ENCODE assay signal across 8 mouse cellular contexts in the genomic region with DNA sequence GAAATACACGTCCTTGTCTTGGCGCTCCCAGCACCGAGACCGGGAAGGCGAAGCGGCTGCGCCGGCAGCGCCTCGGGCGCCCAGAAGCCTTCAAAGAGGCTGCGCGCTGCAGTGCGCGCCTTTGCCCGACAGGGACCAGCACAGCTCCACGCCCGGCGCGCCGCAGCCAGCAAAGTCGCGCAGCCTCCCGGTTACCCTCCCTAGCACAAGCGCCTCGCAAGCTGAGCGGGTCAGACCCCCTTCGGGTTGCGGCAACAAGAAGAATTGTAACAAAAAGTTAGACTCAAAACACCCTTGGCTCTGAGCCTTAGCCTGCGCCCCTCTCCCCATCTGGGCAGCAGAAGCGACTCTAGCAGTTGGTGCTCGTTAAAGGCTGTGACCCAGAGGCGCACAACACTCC. TPM values are rescaled to one million over a fixed set of nuclear protein-coding genes. Genes with fewer than 3 reads are reported as not detected.
DNase-seq lines count a peak whose midpoint lies in the region; ATAC-seq and TF ChIP-seq lines count a peak whose summit lies in the region.

No protein-coding gene starts in this region.

- H3K27ac ChIP-seq in forebrain, embryonic 13.5 days, result no peak overlapping the region
- no peak overlapping the region for H3K27ac ChIP-seq in lung, embryonic 15.5 days

- no peaks in the 10 kb centered on the region for H3K36me3 ChIP-seq in forebrain, embryonic 13.5 days (ENCODE audit: poor library complexity, severe bottlenecking)
- H3K36me3 ChIP-seq in lung, embryonic 15.5 days, result no peaks in the 10 kb centered on the region

- H3K27me3 ChIP-seq in forebrain, embryonic 13.5 days, result peaks cover 96% of the 10 kb centered on the region
- H3K27me3 ChIP-seq in lung, embryonic 15.5 days, result peaks cover 97% of the 10 kb centered on the region

- WGBS in forebrain, embryonic 13.5 days, result 0% methylated on average over 33 of the region's 33 CpGs
- 1% methylated on average over 33 of the region's 33 CpGs for WGBS in lung, embryonic 15.5 days

- H3K9ac ChIP-seq in forebrain, embryonic 13.5 days, result peak overlapping the region; percentile 62
- H3K9ac ChIP-seq in lung, embryonic 15.5 days, result 0 out of 2 replicates have a peak overlapping the region, but pooled peaks have one; percentile 25

- TF ChIP-seq CTCF in brain, embryonic 14.5 days (IDR thresholded peaks at IDR 0.05; ENCODE audit: borderline replicate concordance, extremely low read depth, insufficient read depth, insufficient read length), result peak; percentile 92

- peak overlapping the region; percentile 53 for H3K4me3 ChIP-seq in forebrain, embryonic 13.5 days
- peak overlapping the region; percentile 45 for H3K4me3 ChIP-seq in lung, embryonic 15.5 days

- intact Hi-C loops in heart, postnatal 10 days (cut with DNase I), result loop anchor here (2.0 to 5.0 kb wide), 5 partner anchors 302 to 1047 kb away; no protein-coding TSS in a partner anchor

- peak; percentile 35 for ATAC-seq in CD4-positive, CD25-positive, alpha-beta regulatory T cell, adult 4 months
- peak; percentile 72 for ATAC-seq in forebrain, embryonic 13.5 days
- peak; percentile 60; the same call in 1 of the 2 replicates for ATAC-seq in lung, embryonic 15.5 days (ENCODE audit: borderline replicate concordance, extremely low read depth, low FRiP score, low TSS enrichment)

- peak overlapping the region; percentile 94 for H3K4me2 ChIP-seq in forebrain, embryonic 13.5 days
- peak overlapping the region; percentile 95 for H3K4me2 ChIP-seq in lung, embryonic 15.5 days

- DNase-seq in brain, embryonic 14.5 days (ENCODE audit: low read depth), result peak; percentile 94
- peak; percentile 84 for DNase-seq in heart, postnatal 10 days
- peak; percentile 88 to 92 for DNase-seq in kidney, postnatal 4 days
- DNase-seq in ovary, adult 18-20 months (ENCODE audit: low spot score), result peak; percentile 51
- peak; percentile 71 for DNase-seq in testis, postnatal 14 days (ENCODE audit: low spot score)

- no peak for TF ChIP-seq POLR2A in brain, embryonic 14.5 days (IDR thresholded peaks at IDR 0.05; ENCODE audit: borderline replicate concordance, extremely low read depth, insufficient read depth, insufficient read length, poor library complexity, severe bottlenecking)

- peaks cover 57% of the 10 kb centered on the region for H3K4me1 ChIP-seq in forebrain, embryonic 13.5 days
- H3K4me1 ChIP-seq in lung, embryonic 15.5 days, result peaks cover 58% of the 10 kb centered on the region

- H3K9me3 ChIP-seq in forebrain, embryonic 13.5 days (replicated peaks), result no peaks in the 10 kb centered on the region
- H3K9me3 ChIP-seq in lung, embryonic 15.5 days, result no peaks in the 10 kb centered on the region

RNA-seq across cellular contexts. Expression of a gene that starts 1.6 kb away (rescaled TPM):
- polyA plus RNA-seq in CD4-positive, CD25-positive, alpha-beta regulatory T cell, adult 4 months (2017; shearing (Covaris generic)), result 1 to 10 TPM; 1.7 to 2.2 TPM
- polyA plus RNA-seq in brain, embryonic 14.5 days (2012; rRNA removed), result 7.9 and 10.5 TPM in 2 replicates
- polyA plus RNA-seq in forebrain, embryonic 13.5 days (2015; fragmentation: Nextera tagmentation; extraction: Ambion mirVana), result 2.4 and 3.2 TPM in 2 replicates
- 1 to 10 TPM in 1 of 2 experiments, under 1 TPM in 1; 0.93 to 1.4 TPM for total RNA-seq in heart, postnatal 10 days (2021)
- polyA plus RNA-seq in lung, embryonic 15.5 days (2015; fragmentation: Nextera tagmentation; extraction: Ambion mirVana), result 0.86 and 1.00 TPM in 2 replicates
